Mouse (Mus musculus) lung, adult 2 months (tissue): ENCODE measurements around the gene Cct4.

Experiments
- CTCF ChIP-seq: fragments of 200-500 bp; IDR thresholded peaks from 2 replicates; pipeline ENCODE4 v1.5.1; 2011; ENCODE audit warnings: mild to moderate bottlenecking, low read length, control low read depth; ENCODE audit not compliant: insufficient read depth
- POLR2A ChIP-seq: fragments of 200-500 bp; IDR thresholded peaks from 2 replicates; pipeline ENCODE4 v1.6.1; 2011; ENCODE audit warnings: low read depth, mild to moderate bottlenecking, control low read depth, low read length, borderline replicate concordance; ENCODE audit errors: extremely low read depth

- TF ChIP-seq POLR2A (no peak), CTCF (no peak)
Measured at GRCm38 (mm10) chr11:23008824-23009200, 18.5 kb downstream of the Cct4 start.
